Mouse (Mus musculus): ENCODE data around the gene Bcl6b. TPM values are rescaled to one million over a fixed set of nuclear protein-coding genes. Genes with fewer than 3 reads are reported as not detected.

Bcl6b gene
- polyA plus RNA-seq, 1 experiment from 2014 or later = 7.5 TPM

GRCm38 (mm10) chr11:70215301-70215700 is 14.3 kb downstream of the Bcl6b start:
- Histone ChIP-seq H3K4me1 (peaks cover 43% of the 10 kb centered on the region), H3K36me3 (peaks cover 20% of the 10 kb centered on the region), H3K27me3 (ENCODE audit: low read depth, poor library complexity, severe bottlenecking) (peaks cover 81% of the 10 kb centered on the region), H3K9me3 (replicated peaks) (no peaks in the 10 kb centered on the region), H3K4me3 (peak overlapping the region; percentile 48), H3K27ac (no peak overlapping the region; the same call in 1 of the 2 replicates)
- no peak for DNase-seq (ENCODE audit: low spot score)
- 11% methylated on average over 22 of the region's 22 CpGs for WGBS

DNA sequence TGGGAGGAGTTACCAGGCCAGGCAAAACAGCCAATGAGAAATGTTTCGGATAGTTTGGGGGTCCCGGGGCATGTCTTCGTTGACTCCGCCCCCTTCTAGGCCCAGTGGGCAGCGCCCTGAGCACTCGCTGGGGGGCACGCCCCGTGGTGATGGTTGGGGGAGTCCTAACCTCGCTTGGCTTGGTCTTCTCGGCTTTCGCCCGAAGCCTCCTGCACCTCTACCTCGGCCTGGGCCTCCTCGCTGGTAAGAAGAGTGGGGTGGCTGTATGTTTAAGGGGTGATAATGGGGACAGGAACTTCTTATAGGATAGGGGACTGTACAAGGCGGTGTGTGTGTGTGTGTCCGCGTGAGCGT is 14.8 kb downstream of the Bcl6b start:
- peak overlapping the region; percentile 48 for H3K4me3 ChIP-seq
- H3K27ac ChIP-seq = 0 out of 2 replicates have a peak overlapping the region, but pooled peaks have one; percentile 38
- WGBS = 4% methylated on average over 18 of the region's 18 CpGs
- H3K9me3 ChIP-seq (replicated peaks) = no peaks in the 10 kb centered on the region
- peaks cover 81% of the 10 kb centered on the region for H3K27me3 ChIP-seq (ENCODE audit: low read depth, poor library complexity, severe bottlenecking)
- peaks cover 39% of the 10 kb centered on the region for H3K4me1 ChIP-seq
- no peak for DNase-seq (ENCODE audit: low spot score)
- peaks cover 20% of the 10 kb centered on the region for H3K36me3 ChIP-seq

DNA sequence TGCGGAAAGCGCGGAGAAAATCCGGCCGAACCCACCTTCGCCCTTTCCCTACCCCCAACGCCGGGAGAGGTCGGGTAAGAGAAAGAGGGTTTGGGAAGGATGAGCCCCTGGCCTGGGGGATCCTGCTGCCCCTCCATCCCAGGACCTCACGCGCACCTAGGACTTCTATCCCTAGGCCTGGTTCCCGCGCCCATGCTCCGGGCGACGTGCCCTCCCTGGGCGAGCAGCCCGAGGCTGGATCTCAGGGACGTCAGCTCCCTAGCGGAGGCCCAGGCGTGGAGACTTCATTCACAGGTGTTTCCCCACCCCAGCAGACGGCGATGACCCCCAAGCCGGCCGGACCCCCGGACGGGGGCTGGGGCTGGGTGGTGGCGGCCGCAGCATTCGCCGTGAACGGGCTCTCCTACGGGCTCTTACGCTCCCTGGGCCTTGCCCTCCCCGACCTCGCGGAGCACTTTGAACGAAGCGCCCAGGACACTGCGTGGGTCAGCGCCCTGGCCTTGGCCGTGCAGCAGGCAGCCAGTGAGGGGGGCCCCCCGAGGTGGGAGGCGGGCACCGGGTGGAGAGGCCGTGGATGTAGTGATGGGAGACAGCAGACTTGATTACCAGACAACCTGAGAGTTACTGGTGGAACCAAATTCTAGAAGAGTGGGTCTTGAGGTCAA is 15.3 kb downstream of the Bcl6b start:
- Histone ChIP-seq H3K27me3 (ENCODE audit: low read depth, poor library complexity, severe bottlenecking) (peaks cover 81% of the 10 kb centered on the region), H3K4me1 (peaks cover 34% of the 10 kb centered on the region), H3K4me3 (peak overlapping the region; percentile 48), H3K27ac (peak overlapping the region; percentile 38; the same call in 1 of the 2 replicates), H3K36me3 (peaks cover 20% of the 10 kb centered on the region), H3K9me3 (replicated peaks) (no peaks in the 10 kb centered on the region)
- 2% methylated on average over 46 of the region's 46 CpGs for WGBS
- DNase-seq (ENCODE audit: low spot score) = peak; percentile 62

GRCm38 (mm10) chr11:70213736-70214135 is 15.9 kb downstream of the Bcl6b start:
- WGBS = 10% methylated on average over 26 of the region's 26 CpGs
- Histone ChIP-seq H3K36me3 (peaks cover 19% of the 10 kb centered on the region), H3K9me3 (replicated peaks) (no peaks in the 10 kb centered on the region), H3K27me3 (ENCODE audit: low read depth, poor library complexity, severe bottlenecking) (peaks cover 75% of the 10 kb centered on the region), H3K4me1 (peaks cover 28% of the 10 kb centered on the region), H3K4me3 (peak overlapping the region; percentile 48), H3K27ac (no peak overlapping the region)
- no peak for DNase-seq (ENCODE audit: low spot score)

GRCm38 (mm10) chr11:70212896-70213295 is 16.7 kb downstream of the Bcl6b start:
- peaks cover 67% of the 10 kb centered on the region for H3K27me3 ChIP-seq (ENCODE audit: low read depth, poor library complexity, severe bottlenecking)
- peaks cover 24% of the 10 kb centered on the region for H3K4me1 ChIP-seq
- no peak overlapping the region for H3K4me3 ChIP-seq
- no peak overlapping the region for H3K27ac ChIP-seq
- peaks cover 13% of the 10 kb centered on the region for H3K36me3 ChIP-seq
- H3K9me3 ChIP-seq (replicated peaks) = no peaks in the 10 kb centered on the region
- 18% methylated on average over 9 of the region's 9 CpGs for WGBS
- DNase-seq (ENCODE audit: low spot score) = peak; percentile 48

DNA sequence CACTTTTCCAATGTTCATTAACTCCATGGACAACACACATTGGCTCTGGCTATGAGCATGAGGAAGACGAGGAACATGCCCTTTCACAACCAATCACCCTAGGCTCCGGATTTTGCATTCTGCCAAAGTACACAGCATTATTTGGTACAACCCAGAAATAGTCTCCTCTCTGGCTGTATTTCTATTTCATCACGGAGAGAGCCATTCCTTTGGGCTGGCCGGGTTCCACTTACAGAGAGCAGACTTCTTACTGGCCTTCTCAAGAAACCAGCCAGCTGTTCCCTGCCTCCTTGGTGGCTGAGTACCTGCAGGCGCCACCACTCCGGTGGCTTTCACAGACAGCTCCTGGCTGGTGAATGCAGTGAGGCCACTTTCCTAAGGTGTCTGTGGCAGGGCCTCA is 17.2 kb downstream of the Bcl6b start, which contains the start of gene Slc16a11:
Slc16a11 (plus strand) TSS at position 330 of the 400 bp plus-strand sequence.
- no peak for DNase-seq (ENCODE audit: low spot score)
- Histone ChIP-seq H3K4me1 (peaks cover 24% of the 10 kb centered on the region), H3K27me3 (ENCODE audit: low read depth, poor library complexity, severe bottlenecking) (peaks cover 62% of the 10 kb centered on the region), H3K27ac (no peak within 1 kb of the TSS), H3K9me3 (replicated peaks) (no peaks in the 10 kb centered on the region), H3K4me3 (no peak within 1 kb of the TSS), H3K36me3 (peaks cover 8% of the 10 kb centered on the region)
- 66% methylated on average over 6 of the region's 6 CpGs for WGBS

- peaks cover 58% of the 10 kb centered on the region for H3K27me3 ChIP-seq (ENCODE audit: low read depth, poor library complexity, severe bottlenecking)
- WGBS = 88% methylated on average over 6 of the region's 6 CpGs
- H3K27ac ChIP-seq = no peak overlapping the region
- peaks cover 24% of the 10 kb centered on the region for H3K4me1 ChIP-seq
- H3K9me3 ChIP-seq (replicated peaks) = no peaks in the 10 kb centered on the region
- no peak for DNase-seq (ENCODE audit: low spot score)
- no peak overlapping the region for H3K4me3 ChIP-seq
- H3K36me3 ChIP-seq = peaks cover 3% of the 10 kb centered on the region
These were observed 17.6 kb downstream of the Bcl6b start for GRCm38 (mm10) chr11:70211972-70212371.

- Histone ChIP-seq H3K27ac (no peak overlapping the region), H3K4me1 (peaks cover 22% of the 10 kb centered on the region), H3K4me3 (no peak overlapping the region), H3K9me3 (replicated peaks) (no peaks in the 10 kb centered on the region), H3K36me3 (no peaks in the 10 kb centered on the region), H3K27me3 (ENCODE audit: low read depth, poor library complexity, severe bottlenecking) (peaks cover 50% of the 10 kb centered on the region)
- 90% methylated on average over 2 of the region's 2 CpGs for WGBS
- no peak for DNase-seq (ENCODE audit: low spot score)
These were observed 18.9 kb downstream of the Bcl6b start for GRCm38 (mm10) chr11:70210681-70211080.

DNA sequence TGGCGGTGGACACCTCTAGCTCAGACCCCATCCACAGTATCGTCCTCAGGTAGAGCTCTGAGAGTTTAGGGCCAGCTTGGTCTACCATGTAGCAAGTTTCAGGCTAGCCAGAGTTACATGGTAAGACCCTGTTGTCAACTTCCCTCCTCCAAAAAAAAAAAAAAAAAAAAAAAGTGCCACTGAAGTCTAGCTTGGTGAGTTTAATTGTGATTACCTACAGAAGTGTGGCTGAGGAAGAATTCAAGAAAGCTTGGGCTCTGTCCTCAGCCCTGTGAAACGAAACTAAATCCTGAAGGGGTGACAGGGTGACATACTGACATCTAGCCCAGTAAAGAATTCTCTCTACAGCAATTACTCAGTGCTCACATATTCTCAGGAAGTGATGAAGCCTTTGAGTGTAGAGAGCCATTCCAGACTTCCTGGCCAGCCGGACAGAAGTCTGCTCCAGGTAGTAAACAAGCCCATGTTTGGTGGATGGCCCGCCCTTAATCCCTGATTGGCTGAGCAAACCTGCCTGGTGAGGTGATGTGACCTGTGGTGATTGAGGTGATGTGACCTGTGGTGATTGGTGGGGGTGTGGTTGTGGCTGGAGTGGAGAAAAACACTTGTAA is 20.7 kb downstream of the Bcl6b start:
- Histone ChIP-seq H3K27me3 (ENCODE audit: low read depth, poor library complexity, severe bottlenecking) (peaks cover 32% of the 10 kb centered on the region), H3K4me1 (peaks cover 4% of the 10 kb centered on the region), H3K4me3 (no peak overlapping the region), H3K27ac (no peak overlapping the region), H3K36me3 (no peaks in the 10 kb centered on the region), H3K9me3 (replicated peaks) (no peaks in the 10 kb centered on the region)
- no peak for DNase-seq (ENCODE audit: low spot score)
- WGBS = 77% methylated on average over 5 of the region's 5 CpGs

GRCm38 (mm10) chr11:70207283-70207682 is 22.3 kb downstream of the Bcl6b start:
- DNase-seq (ENCODE audit: low spot score) = no peak
- Histone ChIP-seq H3K4me1 (no peaks in the 10 kb centered on the region), H3K27me3 (ENCODE audit: low read depth, poor library complexity, severe bottlenecking) (peaks cover 16% of the 10 kb centered on the region), H3K36me3 (no peaks in the 10 kb centered on the region), H3K9me3 (replicated peaks) (no peaks in the 10 kb centered on the region), H3K4me3 (no peak overlapping the region), H3K27ac (no peak overlapping the region)
- WGBS = 89% methylated on average over 7 of the region's 7 CpGs

GRCm38 (mm10) chr11:70206801-70207200 is 22.8 kb downstream of the Bcl6b start:
- Histone ChIP-seq H3K4me3 (no peak overlapping the region), H3K9me3 (replicated peaks) (no peaks in the 10 kb centered on the region), H3K36me3 (no peaks in the 10 kb centered on the region), H3K27ac (no peak overlapping the region), H3K27me3 (ENCODE audit: low read depth, poor library complexity, severe bottlenecking) (peaks cover 11% of the 10 kb centered on the region; the same call in 1 of the 2 replicates), H3K4me1 (no peaks in the 10 kb centered on the region)
- no peak for DNase-seq (ENCODE audit: low spot score)
- WGBS = 98% methylated on average over 2 of the region's 2 CpGs

- WGBS = 37% methylated on average over 5 of the region's 5 CpGs
- no peak overlapping the region for H3K27ac ChIP-seq
- peaks cover 6% of the 10 kb centered on the region; the same call in 1 of the 2 replicates for H3K4me1 ChIP-seq
- no peak overlapping the region for H3K4me3 ChIP-seq
- H3K9me3 ChIP-seq (replicated peaks) = no peaks in the 10 kb centered on the region
- H3K36me3 ChIP-seq = no peaks in the 10 kb centered on the region
- peak; percentile 88 for DNase-seq (ENCODE audit: low spot score)
- 0 out of 2 replicates have a peak, but pooled peaks cover 3% of the 10 kb centered on the region for H3K27me3 ChIP-seq (ENCODE audit: low read depth, poor library complexity, severe bottlenecking)
These were observed 27.9 kb downstream of the Bcl6b start for GRCm38 (mm10) chr11:70201691-70202090.

GRCm38 (mm10) chr11:70200036-70200608 is 29.5 kb downstream of the Bcl6b start:
- no peak overlapping the region for H3K4me3 ChIP-seq
- H3K27me3 ChIP-seq (ENCODE audit: low read depth, poor library complexity, severe bottlenecking) = no peaks in the 10 kb centered on the region
- H3K36me3 ChIP-seq = no peaks in the 10 kb centered on the region
- DNase-seq (ENCODE audit: low spot score) = no peak
- H3K9me3 ChIP-seq (replicated peaks) = no peaks in the 10 kb centered on the region
- WGBS = 82% methylated on average over 5 of the region's 5 CpGs
- H3K4me1 ChIP-seq = peaks cover 6% of the 10 kb centered on the region; the same call in 1 of the 2 replicates
- H3K27ac ChIP-seq = no peak overlapping the region

All from limb, embryonic 10.5 days (tissue).